Mouse (Mus musculus): ENCODE measurements around the gene Lce1f. TPM values are rescaled to one million over a fixed set of nuclear protein-coding genes. Genes with fewer than 3 reads are reported as not detected.

Lce1f gene
- total RNA-seq (2023), result not detected

DNA sequence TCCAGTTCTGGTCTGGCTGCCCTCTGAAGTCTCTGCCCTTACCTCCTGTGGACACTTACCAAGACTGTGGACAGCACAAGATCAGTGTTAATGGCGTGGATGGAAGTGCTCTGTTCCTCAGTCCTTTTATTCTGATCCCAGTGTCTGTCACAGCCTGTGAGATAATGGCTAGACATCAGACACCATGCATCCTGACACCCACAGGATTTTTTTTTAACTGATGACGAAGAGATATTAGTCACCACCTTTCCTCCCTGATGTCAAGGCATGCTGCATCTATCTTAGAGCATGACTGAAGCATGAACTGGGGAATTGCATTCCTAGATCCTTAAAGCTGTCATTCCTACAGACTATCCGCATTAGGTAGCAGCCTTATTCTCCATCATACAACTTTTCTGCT, at the start of gene Lce1f:
Gene Lce1f, minus strand, starts transcription at position 101 of the 400 bp plus-strand sequence.

DNA sequence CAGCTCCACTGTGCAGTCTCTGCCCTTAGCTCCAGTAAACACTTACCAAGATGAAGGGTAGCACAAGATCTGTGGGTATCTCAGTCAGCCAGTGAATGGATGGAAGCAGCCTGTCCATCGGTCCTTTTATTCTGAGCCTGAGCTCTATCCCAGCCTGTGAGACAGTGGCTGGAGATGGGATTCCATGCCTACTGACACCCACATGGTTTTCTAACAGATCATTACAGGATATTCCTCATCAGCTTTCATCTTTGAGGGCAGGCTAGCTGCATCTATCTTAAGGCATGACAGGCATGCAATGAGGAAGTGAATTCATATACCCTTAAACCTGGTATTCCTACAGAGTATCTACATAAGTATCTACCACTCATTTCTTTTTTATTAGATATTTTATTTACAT, 44.8 kb upstream of the Lce1f start, which contains the start of gene Lce1h:
Gene Lce1h, minus strand, starts transcription at position 101 of the 400 bp plus-strand sequence.

DNA sequence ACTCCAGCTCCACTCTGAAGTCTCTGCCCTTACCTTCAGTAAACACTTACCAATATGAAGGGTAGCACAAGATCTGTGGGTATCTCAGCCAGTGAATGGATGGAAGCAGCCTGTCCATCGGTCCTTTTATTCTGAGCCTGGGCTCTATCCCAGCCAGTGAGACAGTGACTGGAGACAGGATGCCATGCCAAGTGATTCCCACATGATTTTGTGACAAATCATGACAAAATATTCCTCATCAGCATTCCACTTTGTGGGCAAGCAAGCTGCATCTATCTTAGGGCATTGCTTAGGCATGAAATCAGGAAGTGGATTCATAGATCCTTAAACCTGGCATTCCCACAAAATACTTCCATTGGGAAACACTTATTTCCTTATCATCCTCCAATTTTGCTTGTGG, 32.1 kb upstream of the Lce1f start, which contains the start of gene Lce1g:
Gene Lce1g, minus strand, starts transcription at position 101 of the 400 bp plus-strand sequence.

DNA sequence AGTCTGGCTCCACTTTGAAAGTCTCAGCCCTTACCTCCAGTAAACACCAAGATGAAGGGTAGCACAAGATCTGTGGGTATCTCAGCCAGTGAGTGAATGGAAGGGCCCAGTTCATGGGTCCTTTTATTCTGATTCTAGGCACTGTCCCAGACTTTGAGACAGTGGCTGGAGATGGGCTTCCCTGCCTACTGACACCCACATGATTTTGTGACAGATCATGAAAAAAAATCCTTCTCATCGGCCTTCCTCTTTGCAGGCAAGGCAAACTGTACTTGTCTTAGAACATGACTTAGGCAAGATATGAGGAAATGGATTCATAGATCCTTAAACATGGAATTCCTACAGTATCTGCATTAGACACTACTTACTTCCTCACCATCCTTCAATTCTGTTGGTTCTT, 18.8 kb upstream of the Lce1f start, which contains the start of gene Gm38119:
Gene Gm38119, minus strand, starts transcription at position 101 of the 400 bp plus-strand sequence.

DNA sequence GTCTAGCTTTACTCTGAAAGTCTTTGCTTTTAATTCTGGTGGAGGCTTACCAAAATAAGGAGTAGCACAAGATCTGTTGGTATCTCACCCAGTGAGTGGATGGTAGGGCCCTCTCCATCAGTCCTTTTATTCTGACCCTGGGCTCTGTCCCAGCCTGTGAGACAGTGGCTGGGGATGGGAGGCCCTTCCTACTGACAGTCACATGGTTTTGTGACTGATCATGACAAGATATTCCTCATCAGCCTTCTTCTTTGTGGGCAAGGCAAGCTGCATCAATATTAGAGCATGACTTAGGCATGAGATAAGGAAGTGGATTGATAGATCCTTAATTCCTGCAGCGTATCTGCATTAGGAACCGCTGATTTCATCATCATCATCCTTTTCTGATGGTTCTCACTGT, 11.2 kb downstream of the Lce1f start, which contains the start of gene Lce1e:
Gene Lce1e, minus strand, starts transcription at position 101 of the 400 bp plus-strand sequence.

DNA sequence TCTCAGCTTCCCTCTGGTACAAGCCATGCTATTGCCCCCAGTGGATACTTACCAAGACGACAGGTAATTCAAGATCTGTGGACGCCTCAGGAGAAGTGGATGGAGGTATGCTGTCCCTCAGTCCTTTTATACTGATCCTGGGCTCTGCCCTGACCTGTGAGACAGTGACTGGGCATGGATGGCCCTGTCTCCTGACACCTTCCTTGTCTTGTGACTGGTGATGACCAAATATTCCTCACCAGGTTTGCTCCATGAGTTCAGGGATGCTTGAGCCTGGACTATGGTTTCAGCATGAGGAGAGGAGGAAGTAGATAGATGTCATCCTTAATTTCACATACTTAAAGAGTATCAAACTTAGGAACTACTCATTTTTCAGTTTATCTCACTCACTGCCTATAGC, 33.0 kb downstream of the Lce1f start, which contains the start of gene Lce1d:
Gene Lce1d, minus strand, starts transcription at position 101 of the 400 bp plus-strand sequence.

DNA sequence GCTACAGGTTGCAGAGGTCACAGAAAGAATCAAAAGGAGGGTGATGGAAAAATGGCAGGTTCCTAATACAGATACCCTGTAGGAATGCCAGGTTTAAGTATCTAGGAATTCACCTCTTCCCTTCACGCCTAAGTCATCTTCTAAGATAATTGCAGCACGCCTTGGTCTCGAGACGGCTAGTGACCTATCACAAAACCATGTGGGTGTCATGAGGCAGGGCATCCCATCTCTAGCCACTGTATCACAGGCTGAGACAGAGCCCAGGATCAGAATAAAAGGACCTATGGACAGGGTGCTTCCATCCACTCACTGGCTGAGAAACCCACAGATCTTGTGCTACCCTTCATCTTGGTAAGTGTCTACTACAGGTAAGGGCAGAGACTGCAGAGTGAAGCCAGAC, 41.2 kb downstream of the Lce1f start, which contains the start of gene Lce1c:
Gene Lce1c, plus strand, starts transcription at position 301 of the 400 bp plus-strand sequence.

DNA sequence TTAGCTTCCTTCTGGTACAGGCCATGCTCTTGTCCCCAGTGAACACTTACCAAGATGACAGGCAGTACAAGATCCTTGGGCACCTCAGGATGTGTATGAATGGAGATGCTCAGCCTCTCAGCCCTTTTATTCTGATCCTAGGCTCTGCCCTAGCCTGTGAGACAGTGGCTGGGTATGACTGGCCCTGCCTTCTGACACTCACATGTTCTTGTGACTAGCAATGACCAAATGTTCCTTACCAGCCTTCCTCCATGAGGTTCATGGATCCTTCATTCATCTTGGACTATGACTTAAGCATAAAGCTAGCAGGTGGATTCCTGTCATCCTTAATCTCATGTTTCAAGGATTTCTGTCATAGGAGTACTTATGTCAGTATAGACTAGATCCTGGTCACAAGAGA, 49.9 kb downstream of the Lce1f start, which contains the start of gene Lce1a2:
Gene Lce1a2, minus strand, starts transcription at position 101 of the 400 bp plus-strand sequence.

Other genes with a start within 250 kb of the Lce1f start
- gene Sprr1a, start 234.5 kb downstream of the Lce1f start, total RNA-seq (2023), result not detected
- gene Sprr4, start 219.9 kb downstream of the Lce1f start, total RNA-seq (2023), result not detected
- gene 2310046K23Rik, start 185.8 kb downstream of the Lce1f start, total RNA-seq (2023), result not detected
- gene Ivl, start 146.6 kb downstream of the Lce1f start, total RNA-seq (2023), result not detected
- not detected for gene Smcp, start 131.4 kb downstream of the Lce1f start, total RNA-seq (2023)
- gene 2210017I01Rik, start 112.9 kb downstream of the Lce1f start, total RNA-seq (2023), result not detected
- gene Lce6a, start 98.7 kb downstream of the Lce1f start, total RNA-seq (2023), result not detected
- not detected for gene Lce1a1, start 72.0 kb downstream of the Lce1f start, total RNA-seq (2023)
- not detected for gene Lce1b, start 63.4 kb downstream of the Lce1f start, total RNA-seq (2023)
- gene Lce1a2, start 50.0 kb downstream of the Lce1f start, total RNA-seq (2023), result not detected
- gene Lce1c, start 41.1 kb downstream of the Lce1f start, total RNA-seq (2023), result not detected
- gene Lce1d, start 33.1 kb downstream of the Lce1f start, total RNA-seq (2023), result not detected
- gene Lce1e, start 11.3 kb downstream of the Lce1f start, total RNA-seq (2023), result not detected
- not detected for gene Gm38119, start 18.7 kb upstream of the Lce1f start, total RNA-seq (2023)
- not detected for gene Lce1g, start 32.0 kb upstream of the Lce1f start, total RNA-seq (2023)
- not detected for gene Lce1h, start 44.7 kb upstream of the Lce1f start, total RNA-seq (2023)
- gene Lce1i, start 58.5 kb upstream of the Lce1f start, total RNA-seq (2023), result not detected
- gene Lce1j, start 70.2 kb upstream of the Lce1f start, total RNA-seq (2023), result not detected
- not detected for gene Lce1k, start 87.5 kb upstream of the Lce1f start, total RNA-seq (2023)
- gene Kprp, start 106.9 kb upstream of the Lce1f start, total RNA-seq (2023), result not detected
- not detected for gene Lce1l, start 130.9 kb upstream of the Lce1f start, total RNA-seq (2023)
- gene 2310050C09Rik, start 149.9 kb upstream of the Lce1f start, total RNA-seq (2023), result not detected
- gene Lce3a, start 205.9 kb upstream of the Lce1f start, total RNA-seq (2023), result not detected
- gene Lce3b, start 212.6 kb upstream of the Lce1f start, total RNA-seq (2023), result not detected
- not detected for gene Lce3c, start 224.1 kb upstream of the Lce1f start, total RNA-seq (2023)
- gene Lce3d, start 237.0 kb upstream of the Lce1f start, total RNA-seq (2023), result not detected
- gene Lce3e, start 246.7 kb upstream of the Lce1f start, total RNA-seq (2023), result not detected

Data from B cell, adult 67 days (primary cell).